Mouse (Mus musculus): ENCODE measurements around the gene Sdccag8.

DNA sequence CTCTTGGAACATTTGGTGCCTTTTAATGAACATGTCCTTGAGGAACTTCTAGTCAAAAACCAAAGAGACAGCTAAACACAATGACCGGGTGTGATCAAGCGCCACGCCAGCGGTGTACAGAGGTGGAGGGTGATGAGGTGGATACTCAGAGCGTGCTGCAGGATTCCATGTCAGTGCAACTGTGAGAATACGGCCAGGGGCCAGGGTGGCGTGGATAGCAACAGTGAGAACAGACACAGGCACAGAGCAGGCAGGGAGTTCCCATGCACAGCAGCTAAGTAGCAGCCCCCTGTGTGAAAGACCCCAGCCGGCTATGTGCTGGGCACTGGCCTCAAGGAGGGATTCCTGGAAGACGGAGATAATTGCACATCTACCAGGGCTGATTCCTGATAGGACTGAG lies 59.0 kb downstream of the Sdccag8 start:
- no peak for TF ChIP-seq CTCF (IDR thresholded peaks at IDR 0.05; ENCODE audit: insufficient read depth, low read length)
- TF ChIP-seq POLR2A (IDR thresholded peaks at IDR 0.05; ENCODE audit: borderline replicate concordance, extremely low read depth, low read depth, low read length): no peak
